Mouse (Mus musculus): ENCODE results near the gene Slc39a11. TPM values are rescaled to one million over a fixed set of nuclear protein-coding genes. Genes with fewer than 3 reads are reported as not detected.

The Slc39a11 gene
- total and polyA plus RNA-seq, 3 experiments, result 43.2 to 54.4 (median 51.0) TPM

GRCm38 (mm10) chr11:113490530-113491520, 159.1 kb downstream of the Slc39a11 start:
- in situ Hi-C loops (cut with MboI; ENCODE audit: low pct_ligation_motif_present, low pct_unique_long_range_greater_than_20kb, low sequenced_read_pairs), result loop anchor here (10.0 kb wide), 2 partner anchors 114 to 316 kb away; no protein-coding TSS in a partner anchor
- Histone ChIP-seq H3K27ac (ENCODE audit: insufficient read depth, low read depth) (no peak overlapping the region), H3K9me3 (replicated peaks; ENCODE audit: low read length) (peaks cover 2% of the 10 kb centered on the region), H3K4me1 (ENCODE audit: control insufficient read depth in 1 of 2, insufficient read depth in 2 of 2) (peaks cover 10 to 56% of the 10 kb centered on the region in 2 experiments), H3K27me3 (replicated peaks) (no peaks in the 10 kb centered on the region), H3K9ac (ENCODE audit: insufficient read depth, low read depth) (no peak overlapping the region), H3K36me3 (replicated peaks in 1 of 2; ENCODE audit: control insufficient read depth in 1 of 2, insufficient read depth in 1 of 2, low read length in 1 of 2) (peaks cover 0 to 27% of the 10 kb centered on the region in 2 experiments), H3K4me2 (ENCODE audit: insufficient read depth, low read depth, poor library complexity, severe bottlenecking) (no peak overlapping the region), H3K79me2 (replicated peaks; ENCODE audit: control insufficient read depth, extremely low read depth, insufficient read depth, poor library complexity, severe bottlenecking) (no peaks in the 10 kb centered on the region), H3K4me3 (replicated peaks in 1 of 3; ENCODE audit: low read depth in 2 of 3, low read length in 2 of 3, poor library complexity in 1 of 3) (no peak overlapping the region)
- dilution Hi-C loops (cut with MboI; ENCODE audit: extremely low pct_ligation_motif_present, extremely low pct_unique_long_range_greater_than_20kb, low sequenced_read_pairs), result no loop called here
- TF ChIP-seq CHD2 (IDR thresholded peaks at IDR 0.05; ENCODE audit: low read length), result no peak
- no peak for TF ChIP-seq RAD21 (IDR thresholded peaks at IDR 0.05; ENCODE audit: low read depth, low read length)
- TF ChIP-seq ZMIZ1 (IDR thresholded peaks at IDR 0.05; ENCODE audit: low read depth, low read length), result no peak
- no peak for TF ChIP-seq NELFE (IDR thresholded peaks at IDR 0.05; ENCODE audit: low read depth, low read length)
- no peak for TF ChIP-seq USF1 (IDR thresholded peaks at IDR 0.05; ENCODE audit: low read depth, low read length)
- DNase-seq (ENCODE audit: extremely low read depth), result no peak

- Histone ChIP-seq H3K27me3 (replicated peaks) (no peaks in the 10 kb centered on the region), H3K4me3 (replicated peaks in 1 of 3; ENCODE audit: low read depth in 2 of 3, low read length in 2 of 3, poor library complexity in 1 of 3) (no peak overlapping the region), H3K4me1 (ENCODE audit: control insufficient read depth in 1 of 2, insufficient read depth in 2 of 2) (peaks cover 10 to 69% of the 10 kb centered on the region in 2 experiments), H3K27ac (ENCODE audit: insufficient read depth, low read depth) (no peak overlapping the region), H3K79me2 (replicated peaks; ENCODE audit: control insufficient read depth, extremely low read depth, insufficient read depth, poor library complexity, severe bottlenecking) (no peaks in the 10 kb centered on the region), H3K9ac (ENCODE audit: insufficient read depth, low read depth) (no peak overlapping the region), H3K9me3 (replicated peaks; ENCODE audit: low read length) (peaks cover 4% of the 10 kb centered on the region), H3K4me2 (ENCODE audit: insufficient read depth, low read depth, poor library complexity, severe bottlenecking) (no peak overlapping the region), H3K36me3 (replicated peaks in 1 of 2; ENCODE audit: control insufficient read depth in 1 of 2, insufficient read depth in 1 of 2, low read length in 1 of 2) (peaks cover 0 to 26% of the 10 kb centered on the region in 2 experiments)
- no peak for TF ChIP-seq HCFC1 (IDR thresholded peaks at IDR 0.05; ENCODE audit: low read depth, low read length)
- TF ChIP-seq SMC3 (IDR thresholded peaks at IDR 0.05; ENCODE audit: low read depth, low read length), result no peak
- TF ChIP-seq E2F4 (IDR thresholded peaks at IDR 0.05; ENCODE audit: insufficient replicate concordance, low read depth, low read length), result no peak
- no peak for TF ChIP-seq ZKSCAN1 (IDR thresholded peaks at IDR 0.05; ENCODE audit: borderline replicate concordance, low read depth, low read length)
- no peak for TF ChIP-seq CHD1 (IDR thresholded peaks at IDR 0.05; ENCODE audit: low read depth, low read length)
- TF ChIP-seq IRF4 (IDR thresholded peaks at IDR 0.05; ENCODE audit: low read depth, low read length), result no peak
- TF ChIP-seq ELF1 (IDR thresholded peaks at IDR 0.05; ENCODE audit: low read depth, low read length), result no peak
- TF ChIP-seq ZC3H11A (IDR thresholded peaks at IDR 0.05; ENCODE audit: low read depth, low read length), result no peak
- no peak for TF ChIP-seq NELFE (IDR thresholded peaks at IDR 0.05; ENCODE audit: low read depth, low read length)
- TF ChIP-seq MAX (IDR thresholded peaks at IDR 0.05; ENCODE audit: low read length), result no peak
- TF ChIP-seq ETS1 (conservative IDR thresholded peaks at IDR 0.05; ENCODE audit: low read depth, low read length), result no peak; the same call in 1 of the 2 replicates
- dilution Hi-C loops (cut with MboI; ENCODE audit: extremely low pct_ligation_motif_present, extremely low pct_unique_long_range_greater_than_20kb, low sequenced_read_pairs), result no loop called here
- in situ Hi-C loops (cut with MboI; ENCODE audit: low pct_ligation_motif_present, low pct_unique_long_range_greater_than_20kb, low sequenced_read_pairs), result no loop called here
- DNase-seq (ENCODE audit: extremely low read depth), result no peak
These were observed 162.1 kb downstream of the Slc39a11 start for GRCm38 (mm10) chr11:113487603-113488335.

Data from CH12.LX (cell line).